Mouse (Mus musculus): Measurements from ENCODE around the gene Hist3h2a.

Hist3h2a gene

DNA sequence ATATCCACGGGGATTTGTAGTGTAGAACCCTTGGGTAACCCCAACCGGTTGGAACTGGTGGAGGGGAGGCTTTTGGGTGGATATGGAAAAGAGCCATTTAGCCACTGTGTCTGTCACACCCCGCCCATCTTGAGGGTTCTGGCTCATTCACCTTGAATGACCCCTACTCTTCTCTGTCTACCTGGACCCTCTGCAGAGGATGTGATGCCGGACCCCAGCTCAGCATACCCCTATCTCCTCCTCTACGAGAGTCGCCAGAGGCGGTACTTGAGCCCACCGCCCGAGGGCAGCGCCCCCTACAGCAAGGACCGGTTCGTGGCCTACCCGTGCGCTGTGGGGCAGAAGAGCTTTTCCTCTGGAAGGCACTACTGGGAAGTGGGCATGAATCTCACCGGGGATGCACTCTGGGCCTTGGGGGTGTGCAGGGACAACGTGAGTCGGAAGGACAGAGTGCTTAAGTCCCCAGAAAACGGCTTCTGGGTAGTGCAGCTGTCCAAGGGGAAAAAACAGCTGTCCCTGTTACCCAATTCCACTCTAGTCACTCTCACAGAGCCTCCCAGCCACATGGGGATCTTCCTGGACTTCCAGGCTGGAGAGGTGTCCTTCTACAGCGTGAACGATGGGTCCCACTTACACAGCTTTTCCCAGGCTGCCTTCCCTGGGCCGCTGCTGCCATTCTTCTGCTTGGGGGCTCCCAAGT lies 16.5 kb downstream of the Hist3h2a start:
- DNase-seq: peak; percentile 83

DNA sequence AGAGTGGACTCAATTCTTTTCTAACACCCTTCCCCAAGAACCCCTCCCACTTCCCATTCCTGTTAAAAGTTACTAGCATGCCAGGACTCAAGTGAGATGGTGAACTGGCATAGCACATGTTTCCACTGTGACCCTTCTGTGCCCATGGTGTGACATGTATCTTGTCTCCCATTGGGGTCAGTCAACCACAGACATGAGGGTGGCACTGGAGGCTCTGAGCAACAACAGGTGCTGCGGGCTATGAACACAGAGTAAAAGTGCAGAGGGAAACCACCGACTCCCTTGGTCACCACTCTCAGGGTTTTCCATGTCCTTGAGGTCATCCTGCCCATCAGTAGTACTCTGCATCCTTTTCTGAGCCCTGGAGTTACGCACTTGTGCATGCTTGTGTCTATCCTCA lies 17.3 kb downstream of the Hist3h2a start:
- peak; percentile 80 for DNase-seq

DNA sequence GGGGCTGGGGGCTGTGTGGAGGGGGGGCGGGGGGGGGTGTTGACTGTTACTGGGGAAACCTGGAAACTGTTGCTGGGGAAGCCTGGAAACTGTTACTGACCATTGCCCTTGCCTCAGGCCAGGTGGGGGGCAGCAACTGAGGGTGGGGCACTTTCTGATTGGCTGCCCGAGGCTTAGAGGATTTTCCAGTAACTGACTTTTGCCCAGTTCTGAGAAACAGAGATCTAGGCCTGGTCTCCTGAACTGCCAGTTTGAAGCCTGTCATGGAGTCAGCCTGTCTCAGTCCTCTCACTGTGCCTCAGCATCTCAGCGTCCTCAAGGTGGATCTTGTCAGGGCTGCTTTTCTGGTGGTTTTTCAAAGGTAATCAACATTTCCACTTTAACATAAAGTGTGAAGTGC lies 19.9 kb downstream of the Hist3h2a start:
- peak; percentile 72 for DNase-seq

DNA sequence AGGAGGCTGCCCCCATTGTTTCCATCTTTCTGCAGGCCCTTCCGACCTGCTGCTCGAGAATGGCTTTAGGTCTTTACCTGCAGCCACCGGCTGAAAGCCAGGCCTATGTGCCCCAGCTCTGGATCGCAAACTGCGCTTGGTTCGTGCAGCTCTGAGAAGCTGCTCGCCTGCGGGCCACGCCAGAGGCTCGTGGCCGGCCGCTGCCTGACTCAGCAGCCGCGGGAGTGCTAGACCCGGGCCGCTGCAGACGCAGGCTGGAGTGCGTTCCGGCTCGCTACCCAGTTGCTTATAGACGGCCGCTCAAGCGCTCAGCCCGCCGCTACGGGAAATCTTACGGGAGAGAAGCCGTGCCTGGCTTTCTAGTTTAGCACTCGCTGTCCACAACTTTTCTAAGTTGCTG lies 22.7 kb downstream of the Hist3h2a start:
- DNase-seq: peak; percentile 88

GRCm38 (mm10) chr11:58977607-58978026 lies 23.1 kb downstream of the Hist3h2a start:
- DNase-seq: no peak

DNA sequence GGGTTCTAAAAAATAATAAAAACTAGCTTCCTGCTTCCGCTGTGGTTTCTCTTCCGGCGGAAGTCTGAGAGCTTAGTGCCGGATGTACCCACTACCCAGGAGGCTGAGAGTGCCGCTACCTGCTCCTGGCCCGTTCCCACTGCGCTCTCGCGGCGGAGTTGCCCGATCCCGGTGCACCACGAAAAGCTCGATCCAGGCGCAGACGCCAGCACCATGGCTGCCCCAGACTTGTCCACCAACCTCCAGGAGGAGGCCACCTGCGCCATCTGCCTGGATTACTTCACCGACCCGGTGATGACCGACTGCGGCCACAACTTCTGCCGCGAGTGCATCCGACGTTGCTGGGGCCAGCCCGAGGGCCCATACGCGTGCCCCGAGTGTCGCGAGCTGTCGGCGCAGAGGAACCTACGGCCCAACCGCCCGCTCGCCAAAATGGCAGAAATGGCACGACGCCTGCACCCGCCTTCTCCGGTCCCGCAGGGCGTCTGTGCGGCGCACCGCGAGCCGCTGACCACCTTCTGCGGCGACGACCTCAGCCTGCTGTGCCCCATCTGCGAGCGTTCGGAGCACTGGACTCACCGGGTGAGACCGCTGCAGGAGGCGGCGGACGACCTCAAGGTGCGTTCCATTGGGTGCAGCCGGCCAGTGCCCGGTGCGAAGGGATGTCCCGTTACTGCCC lies 23.7 kb downstream of the Hist3h2a start, which contains the start of gene Trim11:
TSS of gene Trim11 (plus strand) at position 67 of the 679 bp plus-strand sequence.
- peak; percentile 97 for DNase-seq

- DNase-seq: no peak
These were observed 24.2 kb downstream of the Hist3h2a start for GRCm38 (mm10) chr11:58978706-58979030.

GRCm38 (mm10) chr11:58979183-58979582 lies 24.7 kb downstream of the Hist3h2a start:
- DNase-seq: no peak

DNA sequence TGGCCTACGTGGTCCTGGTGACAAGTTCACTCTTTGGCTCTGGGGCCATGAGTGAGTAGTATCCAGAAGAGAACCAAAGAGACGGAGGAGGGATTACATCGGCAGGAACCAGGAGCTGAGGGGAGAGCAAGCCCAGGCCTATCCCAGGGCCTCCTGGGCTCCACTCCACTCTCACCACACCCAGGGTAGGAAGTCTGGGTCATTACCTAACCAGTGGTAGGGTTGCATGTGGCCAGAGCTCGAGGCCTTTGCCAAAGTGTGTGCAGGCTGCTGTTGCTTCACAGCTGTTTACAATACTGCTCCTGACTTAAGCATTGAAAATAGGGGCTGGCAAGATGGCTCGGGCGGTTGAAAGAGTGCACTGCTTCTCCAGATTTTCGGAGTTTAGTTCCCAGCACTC lies 25.2 kb downstream of the Hist3h2a start:
- peak; percentile 97 for DNase-seq

GRCm38 (mm10) chr11:58980381-58980990 lies 26.0 kb downstream of the Hist3h2a start:
- DNase-seq: peak; percentile 92

- peak; percentile 97 for DNase-seq
These were observed 27.3 kb downstream of the Hist3h2a start for GRCm38 (mm10) chr11:58981541-58982447.

- peak; percentile 91 for DNase-seq
These were observed 28.1 kb downstream of the Hist3h2a start for GRCm38 (mm10) chr11:58982471-58983097.

- peak; percentile 91 for DNase-seq
These were observed 29.3 kb downstream of the Hist3h2a start for GRCm38 (mm10) chr11:58983691-58984341.

DNA sequence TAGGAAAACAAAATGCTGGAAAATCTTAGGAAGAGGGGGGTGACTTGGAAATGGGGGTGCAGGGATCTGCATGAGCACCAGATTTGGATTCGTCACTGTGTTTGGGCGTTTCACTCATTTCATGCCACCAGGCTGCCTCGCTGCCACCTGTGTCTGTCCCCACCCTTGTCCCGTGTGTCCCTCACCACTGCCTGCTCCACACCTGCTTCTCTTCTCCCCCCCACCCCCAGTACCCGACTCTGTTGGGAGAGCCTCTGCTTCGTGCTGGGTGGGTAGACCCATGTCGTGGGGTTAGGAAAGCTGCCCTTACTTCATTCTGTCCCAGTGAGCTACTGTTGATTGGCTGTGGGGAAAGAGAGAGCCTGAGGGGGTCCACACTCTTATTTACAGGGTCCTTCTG lies 30.2 kb downstream of the Hist3h2a start:
- peak; percentile 89 for DNase-seq

GRCm38 (mm10) chr11:58985299-58985917 lies 30.9 kb downstream of the Hist3h2a start:
- DNase-seq: no peak

- peak; percentile 83 for DNase-seq
These were observed 34.7 kb downstream of the Hist3h2a start for GRCm38 (mm10) chr11:58989166-58989565.

DNA sequence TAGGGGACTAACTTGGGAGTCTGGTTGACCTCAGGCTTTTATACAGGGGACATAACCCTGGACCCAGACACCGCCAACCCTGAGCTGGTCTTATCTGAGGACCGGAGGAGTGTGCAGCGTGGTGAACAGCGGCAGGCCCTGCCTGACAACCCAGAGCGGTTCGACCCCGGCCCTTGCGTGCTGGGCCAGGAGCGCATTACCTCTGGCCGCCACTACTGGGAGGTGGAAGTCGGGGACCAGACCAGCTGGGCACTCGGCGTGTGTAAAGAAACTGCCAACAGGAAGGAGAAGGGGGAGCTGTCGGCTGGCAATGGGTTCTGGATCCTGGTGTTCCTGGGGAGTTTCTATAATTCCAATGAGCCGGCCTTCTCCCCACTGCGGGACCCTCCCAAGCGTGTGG lies 35.7 kb downstream of the Hist3h2a start:
- peak; percentile 91 for DNase-seq

DNA sequence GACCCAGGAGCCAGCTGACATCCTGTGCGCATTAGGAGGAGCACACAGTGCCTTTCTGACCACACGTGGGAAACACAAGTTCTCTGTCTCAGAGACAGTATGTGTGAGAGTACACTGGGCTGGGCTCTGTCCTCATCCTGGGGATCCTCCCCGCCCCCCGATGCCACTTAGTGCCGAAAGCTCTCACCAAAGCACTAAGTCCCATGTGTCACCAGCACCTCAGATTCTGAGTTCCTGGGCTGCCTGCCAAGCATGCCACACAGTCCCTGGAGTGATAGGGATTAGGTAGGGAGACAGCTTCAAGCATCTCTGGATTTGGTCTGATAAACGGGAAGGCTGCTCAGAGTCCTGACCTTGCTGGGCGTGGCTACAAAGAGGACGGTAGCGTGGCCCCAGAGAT lies 36.3 kb downstream of the Hist3h2a start:
- DNase-seq: peak; percentile 97

DNA sequence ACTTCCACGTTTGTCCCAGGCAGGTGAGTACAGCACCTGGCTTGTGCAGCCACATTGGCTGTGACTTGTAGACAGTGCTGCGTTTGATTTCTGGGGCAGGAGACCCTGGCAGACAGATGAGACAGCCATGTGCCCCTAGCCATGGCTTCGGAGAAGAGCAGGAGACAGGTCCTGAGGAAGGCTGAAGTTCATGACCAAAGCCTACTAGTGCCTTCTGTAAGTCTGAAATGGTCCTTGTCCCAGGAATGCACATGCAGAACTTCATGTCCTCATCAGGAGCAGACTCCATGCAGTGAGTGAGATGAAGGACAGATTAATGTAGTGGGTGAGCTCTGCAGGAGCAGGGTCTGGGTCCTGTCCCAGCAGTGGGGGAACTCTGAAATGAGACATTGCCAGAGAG lies 37.4 kb downstream of the Hist3h2a start:
- DNase-seq: peak; percentile 86

GRCm38 (mm10) chr11:58993091-58993670 lies 38.7 kb downstream of the Hist3h2a start:
- DNase-seq: peak; percentile 85

GRCm38 (mm10) chr11:58994337-58994826 lies 39.9 kb downstream of the Hist3h2a start:
- peak; percentile 92 for DNase-seq
